Mouse (Mus musculus): ENCODE measurements around the gene Bcl2l15.
A peak's percentile ranks its signal among the peaks of the same experiment; 100 is the strongest.
"Not testable (repeated sequence)": the region's sequence is repeated elsewhere in the genome, so short reads cannot be mapped to it uniquely, and the experiment has no call there.

The Bcl2l15 gene

DNA sequence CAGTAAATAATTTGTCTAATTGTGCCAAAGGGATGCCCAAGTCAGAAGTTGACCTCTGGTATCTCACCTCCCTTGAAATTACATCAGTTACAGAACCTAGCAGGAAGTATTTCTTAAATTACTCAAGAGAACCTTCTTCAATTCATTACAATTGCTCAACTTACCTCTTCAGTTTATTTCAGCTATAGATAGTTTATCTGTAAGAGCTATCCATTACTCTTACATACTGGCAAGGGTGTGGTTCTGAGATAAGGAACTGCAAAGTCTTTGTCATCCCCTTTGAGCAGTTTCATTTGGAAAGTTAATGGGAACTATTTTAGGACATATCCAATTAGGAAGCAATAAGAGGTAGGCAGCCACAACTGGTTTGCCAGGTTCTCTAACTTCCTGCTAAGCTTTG lies at the start of gene Bcl2l15:
Bcl2l15 (plus strand) TSS at position 176 of the 400 bp plus-strand sequence.
- no peak for DNase-seq (ENCODE audit: low read depth)

GRCm38 (mm10) chr3:103782844-103783609 lies 49.4 kb upstream of the Bcl2l15 start:
- no peak for DNase-seq (ENCODE audit: low read depth)

- DNase-seq (ENCODE audit: low read depth) = no peak
Observed at GRCm38 (mm10) chr3:103787225-103787624, 45.2 kb upstream of the Bcl2l15 start.

DNA sequence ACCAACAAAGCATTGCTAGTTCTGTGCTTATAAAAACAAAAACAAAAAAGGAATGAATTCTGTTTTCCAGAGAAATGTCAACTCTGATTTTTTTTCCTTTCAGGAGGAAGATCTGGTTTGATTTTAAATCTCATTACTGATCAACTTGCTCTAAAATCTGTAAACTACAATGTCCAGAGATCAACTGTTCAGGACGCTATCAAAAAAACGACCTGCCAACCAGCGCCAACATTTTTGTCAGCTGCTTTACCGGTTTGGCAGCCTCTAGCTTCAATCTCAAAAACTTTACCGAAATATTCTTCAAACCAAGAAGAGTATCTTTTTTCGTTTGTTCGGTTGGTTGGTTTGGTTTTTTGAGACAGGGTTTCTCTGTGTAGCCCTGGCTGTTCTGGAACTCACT lies 43.3 kb upstream of the Bcl2l15 start:
- no peak for DNase-seq (ENCODE audit: low read depth)

- DNase-seq (ENCODE audit: low read depth) = peak; percentile 66
Observed at GRCm38 (mm10) chr3:103789891-103790345, 42.5 kb upstream of the Bcl2l15 start.

- peak; percentile 47 for DNase-seq (ENCODE audit: low read depth)
Observed at GRCm38 (mm10) chr3:103790346-103791145, 41.9 kb upstream of the Bcl2l15 start.

- peak; percentile 94 for DNase-seq (ENCODE audit: low read depth)
Observed at GRCm38 (mm10) chr3:103791230-103792110, 40.9 kb upstream of the Bcl2l15 start, which contains the start of gene Hipk1. Gene Hipk1, minus strand, starts transcription at chr3:103791563.

DNA sequence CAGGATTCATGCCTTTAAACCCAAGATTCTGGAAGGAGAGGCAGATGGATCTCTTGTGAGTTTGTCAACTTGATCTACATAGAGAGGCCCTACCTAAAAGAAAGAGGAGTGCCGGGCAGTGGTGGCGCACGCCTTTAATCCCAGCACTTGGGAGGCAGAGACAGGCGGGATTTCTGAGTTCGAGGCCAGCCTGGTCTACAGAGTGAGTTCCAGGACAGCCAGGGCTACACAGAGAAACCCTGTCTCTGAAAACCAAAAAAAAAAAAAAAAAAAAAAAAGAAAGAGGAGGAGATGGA lies 40.3 kb upstream of the Bcl2l15 start:
- DNase-seq (ENCODE audit: low read depth) = not testable (repeated sequence)

- no peak for DNase-seq (ENCODE audit: low read depth)
Observed at GRCm38 (mm10) chr3:103792566-103792965, 39.8 kb upstream of the Bcl2l15 start.

DNA sequence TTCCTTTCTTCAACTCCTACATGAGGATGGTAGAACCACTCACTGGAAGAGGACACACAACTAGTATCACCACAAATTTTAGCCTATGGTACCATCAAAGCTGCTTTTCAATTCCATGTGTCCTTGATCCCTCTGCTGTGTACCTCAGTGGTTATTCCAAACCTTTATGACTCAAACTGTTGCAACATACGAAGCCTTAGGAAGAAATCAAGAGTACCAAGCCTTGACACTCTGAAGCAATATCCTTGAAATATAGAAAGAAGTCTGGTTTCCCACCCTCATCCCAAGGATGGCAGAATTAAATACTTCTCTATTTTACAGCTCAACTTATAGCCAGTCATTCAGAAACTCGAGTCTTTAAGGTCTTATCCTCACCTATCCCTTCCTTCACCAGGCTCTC lies 36.0 kb upstream of the Bcl2l15 start:
- peak; percentile 22 for DNase-seq (ENCODE audit: low read depth)

- no peak for DNase-seq (ENCODE audit: low read depth)
Observed at GRCm38 (mm10) chr3:103799507-103799906, 32.9 kb upstream of the Bcl2l15 start.

DNA sequence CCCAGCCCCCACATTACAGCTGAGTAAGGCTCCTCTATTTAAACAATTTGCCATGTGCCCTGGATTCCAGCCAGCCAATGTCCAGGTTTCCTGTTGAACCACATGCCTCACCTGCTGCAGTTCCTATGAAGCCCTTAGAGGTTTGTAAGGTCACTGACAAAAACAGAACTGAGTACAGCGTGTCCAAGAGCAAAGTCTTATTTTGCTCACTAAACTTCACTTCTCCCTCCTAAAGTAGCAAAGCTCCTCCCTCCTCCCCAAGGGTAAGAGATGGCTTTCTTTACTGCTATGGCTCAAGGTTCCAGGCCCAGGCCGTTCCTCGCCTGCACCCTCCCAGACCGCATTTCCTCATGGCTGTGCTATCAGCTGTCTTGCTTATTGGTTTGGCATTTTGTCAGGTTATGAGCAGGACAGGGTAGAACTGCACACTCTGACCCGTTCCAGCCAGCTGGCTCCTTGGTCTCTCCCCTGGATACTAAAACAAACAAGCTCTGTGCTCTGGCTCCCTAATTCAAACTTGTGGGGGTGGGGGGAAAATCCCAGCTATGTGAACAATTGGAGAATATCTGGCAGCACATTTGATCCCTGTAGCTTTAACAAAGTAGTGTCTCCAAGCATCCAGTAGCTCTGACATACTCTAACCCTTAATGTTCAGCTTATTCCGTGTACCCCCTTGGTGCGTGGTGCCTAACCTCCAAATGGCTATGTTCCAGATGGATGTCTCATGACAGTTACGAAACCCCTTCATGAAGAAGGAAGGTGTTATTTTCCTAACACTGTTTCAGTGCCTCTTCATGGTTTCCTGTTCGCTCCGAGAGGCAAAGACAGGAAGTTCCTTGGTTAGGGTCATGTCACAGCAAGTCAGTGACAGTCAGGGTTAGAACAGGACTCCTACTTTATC lies 30.5 kb upstream of the Bcl2l15 start:
- peak; percentile 67 for DNase-seq (ENCODE audit: low read depth)

DNA sequence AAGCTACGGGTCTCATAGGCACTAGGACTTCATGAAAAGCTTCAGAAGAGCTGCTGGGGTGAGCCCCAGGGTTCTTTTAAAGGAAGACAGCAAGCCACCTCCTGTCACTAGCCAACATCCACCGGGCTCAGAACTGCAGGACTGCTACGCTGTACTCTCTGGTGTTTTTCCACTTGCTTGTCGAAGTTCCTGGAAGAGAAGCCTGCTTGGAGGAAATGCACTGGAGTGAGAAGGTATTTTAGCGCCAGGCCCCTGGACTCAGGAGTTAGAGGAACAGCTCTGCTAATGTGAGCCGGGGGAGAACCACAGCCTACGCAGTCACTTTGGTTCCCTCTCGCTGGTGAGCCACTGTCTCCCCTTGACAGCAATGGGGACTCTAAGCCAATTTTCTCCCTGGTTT lies 29.5 kb upstream of the Bcl2l15 start:
- no peak for DNase-seq (ENCODE audit: low read depth)

DNA sequence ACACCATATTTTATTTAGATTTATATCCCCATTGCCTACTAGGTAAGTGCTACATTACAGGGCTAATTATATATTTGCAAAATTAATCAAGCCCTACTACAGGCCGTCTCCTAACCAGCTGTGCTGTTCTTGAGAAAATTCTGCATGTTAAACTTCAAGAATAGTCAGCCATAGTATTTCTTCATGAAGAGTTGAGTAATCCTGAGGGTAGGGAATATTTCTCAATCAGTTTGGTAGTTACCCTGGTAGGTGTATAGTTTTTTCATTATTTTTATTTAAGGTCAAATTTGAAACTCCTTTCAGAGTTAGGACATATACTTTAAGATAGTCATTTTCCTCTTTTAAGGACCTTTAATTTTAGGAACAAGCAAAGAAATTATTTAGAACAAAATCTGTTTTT lies 26.7 kb upstream of the Bcl2l15 start:
- DNase-seq (ENCODE audit: low read depth) = no peak

DNA sequence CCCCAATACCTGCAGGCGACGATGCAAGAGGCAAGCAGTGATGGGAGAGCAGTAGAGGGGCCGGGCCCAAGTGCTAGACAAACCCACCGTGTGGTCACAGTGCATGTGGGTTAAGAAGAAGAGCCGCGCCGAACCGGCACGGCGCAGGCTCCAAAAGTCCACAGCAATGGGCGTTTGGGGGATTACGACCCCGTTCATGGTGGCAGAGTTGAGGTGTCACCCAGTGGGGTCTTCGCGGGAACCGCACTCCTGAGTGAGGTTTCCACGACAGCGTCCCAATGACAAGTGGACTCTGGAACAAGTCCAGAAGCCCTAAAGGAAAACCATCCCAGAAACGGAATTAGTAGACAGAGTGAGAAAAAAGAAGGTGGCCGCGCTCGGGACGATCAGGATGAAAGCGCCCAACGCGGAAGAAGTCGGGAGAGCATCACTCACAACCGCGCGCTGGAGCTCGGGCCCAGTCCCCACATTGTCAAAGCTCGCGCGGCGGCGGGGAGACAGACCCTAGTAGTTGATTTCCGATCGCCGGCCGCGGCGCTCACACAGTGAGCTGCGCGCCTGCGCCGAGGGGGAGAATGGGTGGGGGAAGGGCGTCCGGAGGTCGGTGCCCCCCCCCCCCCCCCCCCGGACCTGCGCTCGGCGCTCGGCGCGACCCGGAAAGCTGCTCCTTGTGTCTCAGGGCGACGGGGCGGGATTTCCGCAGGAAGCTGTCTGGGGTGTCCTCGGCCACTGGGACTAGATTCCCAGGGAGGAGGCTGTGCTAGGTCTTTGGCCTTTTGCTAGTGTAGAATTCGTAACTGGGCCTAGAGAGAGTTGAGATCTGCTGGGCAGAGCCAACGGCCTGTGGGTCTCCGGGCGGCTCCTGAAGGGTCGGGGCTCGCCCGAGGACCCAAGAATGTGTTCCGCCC lies 23.3 kb upstream of the Bcl2l15 start, which contains the start of the genes Dclre1b, Ap4b1 and Gm43064:
Dclre1b (minus strand) TSS at position 554 of the 908 bp plus-strand sequence.
Ap4b1 (plus strand) TSS at position 630 of the 908 bp plus-strand sequence.
Gm43064 (plus strand) TSS at position 683 of the 908 bp plus-strand sequence.
- DNase-seq (ENCODE audit: low read depth) = peak; percentile 96

- no peak for DNase-seq (ENCODE audit: low read depth)
Observed at GRCm38 (mm10) chr3:103809799-103810150, 22.6 kb upstream of the Bcl2l15 start.

DNA sequence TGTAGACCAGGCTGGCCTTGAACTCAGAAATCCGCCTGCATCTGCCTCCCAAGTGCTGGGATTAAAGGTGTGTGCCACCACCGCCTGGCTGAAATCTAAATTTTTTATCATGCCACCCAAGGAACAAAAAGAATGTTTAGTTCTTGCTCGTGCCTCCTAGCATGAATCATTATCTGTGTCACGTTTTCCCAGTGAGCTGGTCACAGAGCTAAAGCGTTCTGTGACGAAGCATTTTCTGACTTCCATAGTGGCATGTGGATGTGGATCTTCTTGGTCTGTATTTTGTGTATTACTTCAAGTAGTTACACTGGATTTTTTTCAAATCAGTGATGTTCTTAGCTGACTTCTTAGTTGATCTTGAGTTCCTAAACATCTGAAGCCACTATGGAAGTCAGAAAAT lies 21.4 kb upstream of the Bcl2l15 start:
- DNase-seq (ENCODE audit: low read depth) = no peak

DNA sequence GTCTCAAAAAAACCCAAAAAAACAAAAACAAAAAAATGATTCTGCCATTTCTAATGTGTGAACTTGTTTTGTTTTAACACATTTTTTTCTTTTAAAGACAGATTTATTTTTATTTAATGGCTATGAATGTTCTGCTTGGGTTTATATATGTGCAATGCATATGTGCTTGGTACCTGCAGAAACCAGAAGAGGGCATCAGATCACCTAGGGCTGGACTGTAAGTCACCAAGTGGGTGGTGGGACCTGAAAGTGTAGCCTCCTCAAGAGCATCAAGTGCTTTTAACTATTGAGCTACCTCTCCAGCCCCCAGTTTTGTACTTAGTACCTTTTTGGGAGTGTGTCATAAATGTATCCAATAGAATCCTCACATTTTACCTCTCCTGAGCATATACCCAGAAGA lies 4.9 kb upstream of the Bcl2l15 start:
- DNase-seq (ENCODE audit: low read depth) = no peak

DNA sequence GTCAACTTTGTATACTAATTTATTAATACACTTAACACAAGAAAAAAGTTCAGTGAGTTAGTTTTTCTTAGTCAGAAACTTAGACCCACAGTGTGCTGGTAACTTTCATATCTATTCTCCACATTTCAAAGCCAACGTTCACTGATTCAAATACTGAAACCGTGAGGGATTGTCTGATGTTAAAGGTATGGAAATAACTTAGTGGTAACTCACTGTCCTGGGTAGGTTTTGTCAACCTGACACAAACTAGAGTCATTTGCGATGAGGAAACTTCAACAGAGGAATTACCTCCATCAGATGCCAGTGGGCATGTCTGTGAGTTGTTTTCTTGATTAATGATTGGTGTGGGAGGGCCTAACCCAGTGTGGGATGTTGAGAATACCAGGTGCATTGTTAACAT lies 3.4 kb upstream of the Bcl2l15 start:
- DNase-seq (ENCODE audit: low read depth) = no peak

- DNase-seq (ENCODE audit: low read depth) = peak; percentile 63
Observed at GRCm38 (mm10) chr3:103830681-103831080, 1.7 kb upstream of the Bcl2l15 start.
